ENCODE assay signal across 1 mouse cellular context in genomic region chr15:78434896-78435520, GRCm38 (mm10).
TF ChIP-seq lines count a peak whose summit lies in the region.

No protein-coding gene starts in this region.

TF ChIP-seq in CH12.LX, 34 proteins besides CTCF, POLR2A, EP300 and RAD21 (continued from another document):
- TF ChIP-seq IRF4 (IDR thresholded peaks at IDR 0.05; ENCODE audit: low read depth, low read length) (no peak), MXI1 (IDR thresholded peaks at IDR 0.05; ENCODE audit: low read depth, low read length) (no peak), SMC3 (IDR thresholded peaks at IDR 0.05; ENCODE audit: low read depth, low read length) (peak; percentile 62), CHD1 (IDR thresholded peaks at IDR 0.05; ENCODE audit: low read depth, low read length) (no peak), E2F4 (IDR thresholded peaks at IDR 0.05; ENCODE audit: insufficient replicate concordance, low read depth, low read length) (no peak), HCFC1 (IDR thresholded peaks at IDR 0.05; ENCODE audit: low read depth, low read length) (no peak), ZNF384 (IDR thresholded peaks at IDR 0.05; ENCODE audit: low read depth, low read length) (no peak)
